Mouse (Mus musculus) left cerebral cortex, adult 18-20 months (tissue): ENCODE results near the gene Klf5. TPM values are rescaled to one million over a fixed set of nuclear protein-coding genes. Genes with fewer than 3 reads are reported as not detected.

ENCODE experiments used
- total RNA-seq, 2 experiments: library from RNA; stranded (reverse); gene quantifications; 2 replicates each; pipeline ENCODE4 v1.2.3; 2021

The Klf5 gene
- total RNA-seq, 2 experiments from 2014 or later, result 15.3 to 20.9 TPM

Other genes with a start within 250 kb of the Klf5 start
- gene Pibf1, start 199.3 kb upstream of the Klf5 start, total RNA-seq, result 10 to 100 TPM; 11.6 to 12.4 TPM
- 10 to 100 TPM; 17.9 to 20.0 TPM for gene Dis3, start 198.9 kb upstream of the Klf5 start, total RNA-seq